Mouse (Mus musculus) 416B (cell line): Measurements from ENCODE around the gene Pla2r1.

Source experiments
- DNase-seq: peaks from one replicate; pipeline ENCODE4 v3.0.0; 2011; ENCODE audit warnings: low read depth

The Pla2r1 gene

DNA sequence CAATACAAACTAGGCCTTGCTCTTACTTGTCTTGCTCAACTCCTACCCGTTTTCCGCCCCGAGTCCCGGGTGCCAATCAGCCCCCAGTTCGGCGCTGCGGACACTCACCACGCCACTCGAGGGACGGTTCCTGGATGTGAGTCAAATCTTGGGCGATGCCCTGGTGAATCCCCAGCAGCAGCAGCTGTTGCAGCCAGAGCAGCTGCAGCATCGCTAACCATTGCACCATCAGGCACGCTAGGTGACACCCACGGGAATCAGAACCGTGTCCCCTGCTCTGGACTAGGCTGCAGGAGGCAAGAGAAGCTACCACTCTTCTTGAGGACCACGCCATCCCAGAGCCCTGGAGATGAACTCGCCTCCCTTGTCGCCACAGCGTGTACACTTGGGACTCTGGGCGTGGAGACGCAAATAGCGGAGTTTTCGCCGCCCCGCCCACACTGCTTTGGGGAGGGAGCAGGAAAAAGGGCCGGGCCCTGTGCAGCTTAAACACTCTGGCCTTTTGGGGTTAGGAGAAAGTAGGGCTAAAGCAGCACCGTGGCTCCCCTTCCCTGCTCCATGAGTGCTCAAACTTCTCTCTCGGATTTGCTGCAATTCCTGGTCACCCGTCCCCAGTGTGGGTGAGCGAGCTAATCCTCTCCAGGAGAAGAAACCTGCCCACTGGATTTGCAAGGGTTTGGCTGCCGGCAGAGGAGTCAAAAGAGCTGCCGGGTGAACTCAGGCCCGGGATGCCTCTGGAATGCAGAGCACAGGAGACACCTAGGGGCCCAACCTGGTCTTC, at the start of gene Pla2r1:
Gene Pla2r1, minus strand, starts transcription at position 407 of the 781 bp plus-strand sequence.
- no peak for DNase-seq

- no peak for DNase-seq
Observed at GRCm38 (mm10) chr2:60601326-60601725, 48.2 kb upstream of the Pla2r1 start.

DNA sequence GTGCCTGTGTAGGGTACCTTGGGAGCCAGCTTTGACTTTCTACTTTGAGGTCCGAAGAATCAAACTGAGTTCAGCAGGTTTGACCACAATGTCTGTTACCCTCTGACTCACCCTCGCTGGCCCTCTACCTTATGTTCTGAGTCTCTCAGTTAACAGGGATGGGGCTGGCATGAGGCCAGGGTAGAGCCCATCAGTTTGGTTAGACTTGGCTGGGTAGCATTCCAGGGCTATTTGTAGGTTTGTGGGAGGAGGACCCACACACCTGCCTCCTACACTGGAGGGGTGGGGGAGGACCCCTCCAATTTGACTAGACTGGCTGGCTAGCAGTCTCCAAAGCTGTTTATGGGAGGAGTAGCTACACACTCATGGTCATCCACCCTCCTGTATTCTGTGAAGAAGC, 47.8 kb upstream of the Pla2r1 start:
- DNase-seq: peak; percentile 20

GRCm38 (mm10) chr2:60583416-60583815, 30.3 kb upstream of the Pla2r1 start:
- DNase-seq: no peak

GRCm38 (mm10) chr2:60554561-60554960, 1.5 kb upstream of the Pla2r1 start:
- DNase-seq: peak; percentile 53

DNA sequence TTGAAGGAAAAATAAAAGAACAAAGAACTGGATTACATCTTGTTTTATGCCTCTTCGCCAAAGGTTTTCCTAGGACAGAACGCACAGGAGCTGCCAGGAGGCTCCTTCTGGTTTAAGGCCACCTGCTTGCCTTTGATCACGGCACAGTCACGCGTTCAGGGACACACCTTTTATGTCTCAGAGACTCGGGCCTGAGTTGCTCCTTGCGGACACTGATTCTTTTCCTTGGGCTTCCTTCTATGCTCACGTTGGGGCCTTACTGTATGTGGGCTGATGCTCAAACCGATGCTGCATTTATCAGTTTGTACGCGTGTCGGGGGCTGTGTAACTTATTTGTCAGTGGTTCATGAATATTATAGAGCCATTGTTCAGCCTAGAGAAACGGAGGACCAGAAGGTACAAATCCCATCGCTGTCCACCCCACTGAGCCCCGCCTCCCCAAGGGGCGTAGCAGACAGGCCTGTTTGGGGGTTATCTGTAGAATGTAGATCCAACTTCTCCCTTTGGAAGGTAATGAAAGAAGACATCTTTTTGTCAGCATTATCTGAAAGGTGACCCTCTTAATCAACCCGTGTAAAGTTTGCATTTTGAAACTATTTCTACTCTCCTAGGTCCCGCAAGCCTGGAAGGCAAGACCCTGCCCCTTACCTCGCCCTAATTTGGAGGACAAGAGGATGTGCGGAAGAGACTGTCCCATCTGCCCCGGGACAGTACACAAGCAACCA, 769 bp downstream of the Pla2r1 start:
- DNase-seq: no peak

- DNase-seq: no peak
Observed at GRCm38 (mm10) chr2:60551673-60552072, 1.4 kb downstream of the Pla2r1 start.

- no peak for DNase-seq
Observed at GRCm38 (mm10) chr2:60550521-60550920, 2.6 kb downstream of the Pla2r1 start.

GRCm38 (mm10) chr2:60549851-60550250, 3.3 kb downstream of the Pla2r1 start:
- DNase-seq: peak; percentile 8

DNA sequence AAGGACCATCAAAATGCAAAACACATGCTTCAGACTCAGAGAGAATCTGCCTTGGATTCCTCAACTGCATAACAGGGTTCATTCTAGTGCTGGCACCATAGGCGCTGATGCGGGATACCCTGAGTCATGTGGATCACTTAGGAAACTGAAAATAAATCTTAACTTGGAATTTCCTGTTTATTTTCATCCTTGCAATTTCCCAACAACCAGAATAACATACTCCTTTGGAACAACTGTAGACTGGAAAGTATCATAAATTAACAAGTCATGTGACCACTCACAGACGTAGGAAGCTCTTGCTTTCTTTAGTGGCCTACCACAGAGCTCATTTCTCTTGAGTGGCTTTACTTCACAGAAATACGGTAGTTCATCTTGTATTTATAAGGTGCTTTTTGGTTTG, 7.0 kb downstream of the Pla2r1 start:
- DNase-seq: no peak

DNA sequence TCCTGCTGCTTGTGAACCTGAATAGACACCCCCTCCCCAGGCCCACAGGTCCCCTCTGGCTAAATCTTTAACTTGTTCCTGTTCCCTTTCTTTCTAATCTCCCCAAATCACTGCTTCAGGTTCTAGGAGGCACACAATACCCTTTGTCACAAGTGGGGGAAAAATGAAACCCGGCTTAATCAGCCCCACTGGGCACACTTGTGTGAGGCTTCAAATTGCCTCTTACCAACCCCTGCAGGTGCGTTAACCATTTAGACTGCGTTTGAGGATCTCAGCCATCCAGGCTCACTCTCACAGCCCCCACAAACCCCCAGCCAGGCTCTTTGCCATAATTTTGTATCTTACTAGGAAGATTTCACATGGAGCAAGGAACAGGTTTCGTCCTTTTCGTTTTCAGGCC, 9.1 kb downstream of the Pla2r1 start:
- DNase-seq: no peak

DNA sequence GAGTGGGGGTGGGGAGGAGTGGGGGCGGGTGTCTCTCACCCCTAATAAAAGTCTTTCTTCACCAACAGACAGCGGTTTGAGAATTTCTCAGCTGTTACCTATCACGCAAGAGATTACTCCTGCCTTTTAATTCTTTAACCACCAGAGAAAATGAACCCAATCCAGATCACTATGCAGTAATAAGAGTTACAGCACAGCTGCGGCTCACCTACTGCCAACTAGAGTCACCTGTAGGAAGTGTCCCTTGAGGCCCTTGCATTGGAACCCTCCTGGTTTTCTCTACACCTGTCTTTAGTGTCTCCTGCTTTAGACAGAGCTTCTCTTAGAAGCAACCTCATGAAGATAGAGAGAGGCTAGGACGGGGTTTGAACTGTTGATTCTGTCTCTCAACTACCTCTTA, 11.4 kb downstream of the Pla2r1 start:
- no peak for DNase-seq

DNA sequence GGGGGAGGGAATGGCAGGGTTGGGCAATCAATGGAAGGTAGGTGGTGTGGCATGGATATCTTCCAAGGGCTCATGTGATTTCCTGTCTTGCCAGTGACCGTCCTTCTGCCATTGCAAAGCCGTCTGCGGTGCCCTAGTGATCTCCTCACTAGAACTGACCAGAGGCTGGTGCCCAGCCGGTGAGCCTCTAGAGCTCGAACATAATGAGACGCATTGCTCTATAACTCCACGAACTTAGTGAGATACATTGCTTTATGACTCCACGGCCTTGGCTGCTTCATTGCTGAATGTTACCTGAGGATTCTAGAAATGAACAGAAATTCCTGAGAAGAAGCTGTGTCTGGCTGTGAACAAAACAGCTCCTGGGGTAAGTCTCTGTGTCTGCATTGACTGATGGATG, 12.8 kb downstream of the Pla2r1 start:
- no peak for DNase-seq

DNA sequence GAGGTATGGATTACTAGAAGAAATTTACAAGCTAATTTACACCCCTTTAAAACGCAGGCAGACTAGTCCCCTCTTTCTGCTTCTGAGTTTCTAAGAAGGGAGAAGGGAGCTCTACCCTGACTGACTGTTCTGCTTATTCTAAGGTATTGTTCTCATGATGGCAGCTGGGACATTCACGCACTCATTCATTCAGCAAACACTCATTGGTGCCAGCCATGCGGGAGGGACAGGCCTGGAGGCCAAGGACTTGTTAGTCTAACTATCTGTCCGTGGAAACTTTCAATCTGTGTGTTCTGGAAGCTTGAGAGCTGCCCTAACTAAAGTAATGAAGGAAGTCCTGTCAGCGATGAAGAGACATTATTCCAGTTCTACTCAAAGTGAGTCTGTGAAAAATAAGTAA, 14.4 kb downstream of the Pla2r1 start:
- DNase-seq: no peak

DNA sequence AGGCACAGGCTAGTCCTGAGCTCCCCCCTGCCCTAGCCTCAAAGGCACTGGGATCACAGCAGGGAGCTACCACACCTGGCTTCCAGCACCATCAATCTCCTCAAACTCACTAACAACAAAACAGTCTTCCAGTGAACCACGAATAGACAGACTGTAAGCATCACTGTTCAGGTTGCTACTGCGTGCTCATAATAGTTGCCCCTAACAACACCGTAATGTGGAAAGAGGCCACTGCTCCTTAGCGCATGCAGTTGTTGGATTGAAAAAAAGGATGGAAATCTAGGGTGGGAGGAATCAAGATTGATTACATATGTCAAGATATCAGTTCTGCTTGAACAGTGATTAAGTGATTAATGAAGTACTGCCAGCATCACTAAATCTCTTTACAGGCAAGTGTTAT, 14.8 kb downstream of the Pla2r1 start:
- DNase-seq: no peak

- DNase-seq: no peak
Observed at GRCm38 (mm10) chr2:60534755-60535154, 18.4 kb downstream of the Pla2r1 start.

- DNase-seq: no peak
Observed at GRCm38 (mm10) chr2:60533026-60533425, 20.1 kb downstream of the Pla2r1 start.

DNA sequence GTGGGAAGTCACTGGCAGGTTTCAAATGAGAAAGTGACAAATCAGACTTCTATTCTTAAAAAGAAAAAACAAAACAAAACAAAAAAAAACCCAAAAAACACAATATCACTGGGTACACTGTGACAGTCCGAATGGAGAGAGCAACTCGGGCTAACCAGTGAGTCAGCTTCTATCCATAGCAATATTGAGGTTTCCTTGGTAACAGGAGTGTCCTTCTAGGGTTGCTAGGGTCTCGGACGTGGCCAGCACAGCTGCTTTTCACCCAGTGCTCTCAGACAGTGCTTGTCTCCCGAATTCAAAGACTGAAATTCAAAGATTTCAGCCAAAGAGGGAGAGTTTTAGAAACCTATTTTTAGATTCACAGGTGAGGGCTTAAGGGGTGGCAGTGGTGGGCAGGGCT, 20.6 kb downstream of the Pla2r1 start:
- no peak for DNase-seq

GRCm38 (mm10) chr2:60515817-60516216, 37.3 kb downstream of the Pla2r1 start:
- DNase-seq: no peak

GRCm38 (mm10) chr2:60514863-60515262, 38.2 kb downstream of the Pla2r1 start:
- peak; percentile 30 for DNase-seq

DNA sequence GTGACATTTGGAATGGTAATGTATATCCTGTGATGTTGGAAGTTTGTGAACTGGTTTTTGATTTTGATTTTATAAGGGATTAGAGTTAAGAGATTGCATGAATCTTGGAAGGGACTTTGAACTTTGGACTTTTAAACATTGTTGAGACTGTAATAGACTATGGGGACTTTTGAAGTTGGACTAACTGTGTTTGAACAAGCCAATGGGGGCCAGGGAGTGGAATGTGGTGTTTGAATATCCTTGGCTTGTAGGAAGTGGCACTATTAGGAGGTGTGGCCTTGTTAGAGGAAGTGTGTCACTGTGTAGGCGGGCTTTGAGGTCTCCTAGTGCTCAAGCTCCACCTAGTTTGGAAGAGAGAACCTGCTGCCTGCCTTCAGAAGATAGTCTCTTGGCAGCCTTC, 42.4 kb downstream of the Pla2r1 start:
- no peak for DNase-seq

- peak; percentile 33 for DNase-seq
Observed at GRCm38 (mm10) chr2:60505145-60505544, 48.0 kb downstream of the Pla2r1 start.

DNA sequence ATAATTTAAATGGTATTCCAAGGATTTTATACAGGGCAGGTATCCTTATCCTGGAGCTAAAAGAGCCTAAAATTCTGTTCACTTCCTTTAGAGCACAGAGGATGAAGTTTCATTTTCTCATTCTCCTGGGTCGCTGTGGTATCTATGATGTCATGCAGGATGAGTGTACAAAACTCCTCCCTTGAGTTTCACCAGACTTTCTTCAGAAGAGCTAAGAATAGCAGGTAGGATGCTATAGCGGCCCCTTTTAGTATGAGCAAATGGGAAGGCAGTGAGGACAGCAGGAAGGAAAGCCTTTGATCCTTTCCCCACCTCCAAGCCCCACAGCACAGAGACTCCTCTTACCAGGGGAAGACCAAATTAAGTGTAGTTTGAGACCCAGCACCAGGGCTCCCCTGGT, 48.4 kb downstream of the Pla2r1 start:
- DNase-seq: peak; percentile 61

GRCm38 (mm10) chr2:60503991-60504390, 49.1 kb downstream of the Pla2r1 start:
- DNase-seq: no peak
